Mouse (Mus musculus): ENCODE data around the gene Hipk4.
A peak's percentile ranks its signal among the peaks of the same experiment; 100 is the strongest.

The Hipk4 gene

GRCm38 (mm10) chr7:27540521-27540920 lies 17.5 kb downstream of the Hipk4 start:
- no peak for DNase-seq (ENCODE audit: low spot score in 2 of 2)

DNA sequence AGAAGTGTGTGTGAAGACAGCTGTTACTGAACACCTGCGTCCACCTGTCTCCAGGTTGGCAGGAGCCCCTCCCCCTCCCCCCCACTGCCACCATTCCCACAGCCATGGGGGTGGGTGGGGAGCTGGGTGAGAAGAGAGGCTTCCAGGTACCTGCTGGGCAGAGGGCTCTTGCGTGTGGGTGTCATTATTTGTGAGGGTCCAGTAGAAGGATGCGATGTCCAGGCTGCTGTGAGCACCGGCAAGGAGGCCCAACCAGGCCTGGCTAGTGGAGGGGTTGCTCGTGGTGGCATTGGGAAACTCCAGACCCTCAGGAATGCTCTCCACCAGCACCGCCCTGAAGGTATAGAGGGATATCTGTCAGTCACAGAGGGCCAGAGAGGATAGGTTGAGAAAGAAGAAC lies 17.9 kb downstream of the Hipk4 start:
- no peak for DNase-seq (ENCODE audit: low spot score in 2 of 2)

DNA sequence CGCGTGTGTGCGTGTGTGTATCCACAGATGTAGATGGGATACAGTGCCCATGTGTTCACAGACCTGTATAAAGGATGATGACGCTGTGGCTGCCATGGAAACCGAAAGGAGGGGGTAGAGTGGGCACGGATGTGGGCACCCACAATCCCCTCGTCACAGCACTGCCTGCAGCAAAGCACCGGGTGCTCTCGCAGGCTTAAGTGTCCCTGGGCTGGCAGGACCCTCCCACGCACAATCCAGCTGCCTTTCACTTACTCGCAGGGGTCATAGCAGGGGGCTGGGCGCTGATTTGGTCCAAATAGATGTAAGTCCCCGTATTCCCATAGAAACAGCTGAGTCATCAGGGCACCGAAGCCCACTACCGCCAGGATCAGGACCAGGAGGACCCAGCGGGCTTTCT lies 18.4 kb downstream of the Hipk4 start:
- no peak for DNase-seq (ENCODE audit: low spot score in 2 of 2)

DNA sequence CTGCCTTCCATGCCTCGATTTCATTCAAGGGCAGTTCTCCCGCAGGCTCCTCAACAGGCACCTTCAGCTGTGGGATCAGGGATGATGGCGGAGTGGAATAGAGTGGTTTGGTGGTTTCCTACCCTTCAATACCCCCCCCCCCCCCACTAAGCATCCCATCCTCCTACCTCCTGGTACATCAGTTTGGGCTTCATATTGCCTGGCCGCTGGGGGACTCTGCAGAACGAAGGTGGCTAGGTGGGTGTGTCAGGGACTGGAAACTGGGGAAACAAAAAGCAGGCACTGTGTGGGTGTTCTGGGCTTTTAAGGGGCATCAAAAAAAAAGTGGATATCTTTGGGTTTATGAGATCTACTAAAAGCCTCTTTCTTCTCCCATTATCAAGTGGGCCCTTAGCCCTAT lies 18.9 kb downstream of the Hipk4 start:
- DNase-seq (ENCODE audit: low spot score in 2 of 2): no peak

GRCm38 (mm10) chr7:27542392-27543033 lies 19.4 kb downstream of the Hipk4 start:
- peak; percentile 62 to 87 for DNase-seq (ENCODE audit: low spot score in 2 of 2)

- no peak for DNase-seq (ENCODE audit: low spot score in 2 of 2)
Observed at GRCm38 (mm10) chr7:27543065-27543464, 20.0 kb downstream of the Hipk4 start.

DNA sequence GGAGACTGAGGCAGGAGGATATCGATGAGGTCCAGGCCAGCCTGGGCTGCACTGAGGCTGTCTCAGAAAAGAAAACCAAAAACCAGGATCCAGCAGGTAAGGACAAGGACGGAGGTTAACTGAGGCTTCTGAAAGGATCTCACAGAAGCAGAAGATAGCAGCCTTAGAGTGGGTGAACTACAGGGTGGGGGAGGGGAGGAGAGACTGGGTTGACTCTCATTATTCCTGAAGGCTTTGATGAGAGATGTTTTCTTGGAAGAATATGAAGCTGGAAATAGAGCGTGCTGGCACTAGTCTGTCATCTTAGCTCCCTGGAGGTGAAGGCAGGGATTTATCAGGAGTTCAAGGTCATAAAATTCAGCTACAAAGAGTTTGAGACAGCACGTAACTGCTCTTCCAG lies 20.8 kb downstream of the Hipk4 start:
- DNase-seq (ENCODE audit: low spot score in 2 of 2): no peak

- DNase-seq (ENCODE audit: low spot score in 2 of 2): no peak
Observed at GRCm38 (mm10) chr7:27544675-27545370, 21.8 kb downstream of the Hipk4 start.

GRCm38 (mm10) chr7:27549597-27549996 lies 26.5 kb downstream of the Hipk4 start:
- no peak for DNase-seq (ENCODE audit: low spot score in 2 of 2)

GRCm38 (mm10) chr7:27552070-27552469 lies 29.0 kb downstream of the Hipk4 start:
- no peak for DNase-seq (ENCODE audit: low spot score in 2 of 2)

- DNase-seq (ENCODE audit: low spot score in 2 of 2): peak; percentile 93 to 96
Observed at GRCm38 (mm10) chr7:27552931-27553513, 30.0 kb downstream of the Hipk4 start, which contains the start of the genes Pld3 and 2310022A10Rik. Pld3 (minus strand) TSS chr7:27553218. 2310022A10Rik (plus strand) TSS chr7:27553233.

DNA sequence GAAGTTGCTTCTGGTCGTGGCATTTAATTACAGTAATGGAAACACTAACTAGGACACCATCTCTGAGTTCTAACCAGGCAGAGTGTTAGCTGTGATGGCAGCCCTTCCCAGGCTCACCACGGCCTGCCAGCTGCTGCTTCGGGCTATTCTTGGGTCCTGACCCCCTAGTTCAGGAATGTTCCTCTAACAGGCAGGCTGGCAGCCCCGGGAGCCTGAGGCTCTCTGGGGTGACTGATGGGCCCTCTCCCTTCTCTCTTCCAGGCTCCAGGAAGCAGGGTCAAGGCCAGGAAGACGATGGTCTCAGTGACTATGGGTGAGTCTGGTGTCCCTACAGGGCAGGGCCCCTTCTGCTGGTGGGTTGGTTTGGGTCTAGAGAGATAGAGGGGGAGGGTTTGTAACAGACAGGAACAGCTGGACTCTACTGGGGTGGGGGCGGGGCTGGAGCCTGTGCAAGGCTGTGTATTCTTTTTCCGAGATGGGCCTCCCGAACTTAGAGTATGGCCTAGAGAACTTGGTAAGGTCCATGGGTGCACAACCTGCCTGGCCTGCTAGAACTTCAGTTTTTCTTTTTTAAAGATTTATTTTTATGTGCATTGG lies 37.3 kb downstream of the Hipk4 start:
- DNase-seq (ENCODE audit: low spot score in 2 of 2): no peak

DNA sequence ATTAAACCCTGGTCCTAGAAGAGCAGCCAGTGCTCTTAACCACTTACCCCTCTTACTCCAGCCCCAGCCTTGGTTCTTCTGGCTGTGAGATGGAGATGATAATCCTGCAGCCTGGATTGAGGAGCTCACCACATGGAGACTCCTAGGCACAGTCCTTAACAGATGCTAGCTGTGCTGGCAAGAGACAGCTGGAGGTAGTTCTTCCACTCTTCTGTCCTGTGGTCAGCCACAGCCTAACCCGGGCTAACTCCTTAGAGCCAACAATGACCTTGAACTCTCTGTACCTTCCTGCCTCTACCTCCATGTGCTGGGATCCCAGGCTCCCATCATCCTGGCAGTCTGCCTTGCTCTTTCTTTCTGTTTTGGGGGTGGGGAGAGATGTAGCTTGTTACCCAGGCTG lies 37.9 kb downstream of the Hipk4 start:
- no peak for DNase-seq (ENCODE audit: low spot score in 2 of 2)

DNA sequence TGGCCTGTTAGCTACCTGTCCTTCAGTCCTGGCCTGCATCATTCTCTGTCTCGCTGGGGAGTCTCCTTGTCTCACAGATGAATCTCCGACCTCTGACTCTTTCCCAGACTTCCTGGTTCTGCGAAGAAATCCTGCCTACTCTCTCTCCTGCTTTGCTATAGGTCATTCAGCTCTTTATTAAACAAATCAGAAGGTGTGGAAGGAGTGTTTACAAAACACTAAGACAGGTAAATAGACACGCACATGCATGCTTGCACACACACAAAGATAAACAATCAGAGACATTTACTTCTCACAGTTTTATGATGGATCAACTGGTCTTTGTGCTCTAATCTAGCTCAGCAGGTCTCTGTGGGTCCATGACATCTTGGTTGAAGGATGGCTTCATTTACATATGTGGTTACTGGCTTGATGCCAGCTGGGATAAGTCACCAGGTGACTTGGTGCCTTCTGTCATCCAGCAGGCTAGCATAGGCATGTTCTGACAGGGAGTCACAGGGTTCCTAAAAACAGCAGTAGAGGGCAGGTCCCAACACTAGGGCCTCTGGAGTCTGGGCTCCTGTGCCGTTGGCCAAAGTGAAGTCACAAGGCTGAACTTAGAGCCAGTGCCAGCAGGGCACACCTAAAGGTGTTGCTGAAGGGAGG lies 46.6 kb downstream of the Hipk4 start:
- DNase-seq (ENCODE audit: low spot score in 2 of 2): peak; percentile 40 to 77

- DNase-seq (ENCODE audit: low spot score in 2 of 2): no peak
Observed at GRCm38 (mm10) chr7:27572133-27572532, 49.1 kb downstream of the Hipk4 start.

DNA sequence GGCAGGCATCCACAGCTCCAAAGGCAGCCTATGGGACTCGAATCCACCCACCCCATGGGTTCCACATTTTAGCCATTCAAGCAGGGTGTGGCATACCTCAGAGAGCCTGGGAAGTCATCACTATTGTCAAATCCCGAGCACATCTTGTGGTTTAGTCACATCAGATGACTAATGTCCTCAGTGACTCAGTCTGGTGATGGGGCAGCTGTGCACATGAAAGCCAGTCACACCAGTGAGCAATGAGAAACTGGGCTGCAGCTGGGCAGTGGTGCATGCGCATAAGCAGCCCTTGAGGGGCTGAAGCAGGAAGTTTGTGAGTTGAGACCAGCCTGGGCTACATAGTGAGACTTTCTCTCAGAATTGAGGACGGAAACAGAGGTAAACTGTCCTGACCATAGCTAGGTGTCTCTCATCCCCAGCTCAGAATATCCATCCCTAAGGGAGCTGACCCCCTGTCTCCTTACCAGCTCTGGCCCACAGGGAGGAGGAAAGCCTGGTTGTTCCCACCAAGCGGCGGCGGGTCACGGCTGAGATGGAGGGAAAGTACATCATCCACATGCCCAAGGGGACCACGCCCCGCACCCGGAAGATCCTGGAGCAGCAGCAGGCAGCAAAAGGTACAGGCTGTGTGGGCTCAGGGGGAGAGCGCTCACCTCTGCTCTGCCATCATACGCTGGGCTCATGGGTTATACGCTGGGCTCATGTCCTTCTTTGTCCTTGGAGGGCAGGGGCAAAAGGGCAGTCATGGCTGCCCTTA lies 51.2 kb downstream of the Hipk4 start:
- DNase-seq (ENCODE audit: low spot score in 2 of 2): no peak

GRCm38 (mm10) chr7:27576914-27577313 lies 53.8 kb downstream of the Hipk4 start:
- no peak for DNase-seq (ENCODE audit: low spot score in 2 of 2)

DNA sequence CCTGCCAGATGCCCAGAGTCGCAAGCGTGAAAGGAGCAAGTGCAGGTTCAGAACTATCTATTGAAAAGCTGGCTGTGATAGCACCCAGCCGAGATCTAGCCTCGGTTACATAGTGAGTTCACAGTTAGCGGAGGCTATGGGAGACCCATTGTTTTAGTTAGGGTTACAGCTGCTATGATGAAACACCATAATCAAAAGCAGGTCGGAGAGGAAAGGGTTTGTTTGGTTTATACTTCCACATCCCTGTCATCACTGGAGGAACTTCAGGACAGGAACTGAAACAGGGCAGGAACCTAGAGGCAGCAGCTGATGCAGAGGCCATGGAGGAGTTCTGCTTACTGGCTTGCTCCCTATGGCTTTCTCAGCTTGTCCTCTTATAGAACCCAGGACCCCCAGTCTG lies 54.5 kb downstream of the Hipk4 start:
- no peak for DNase-seq (ENCODE audit: low spot score in 2 of 2)

DNA sequence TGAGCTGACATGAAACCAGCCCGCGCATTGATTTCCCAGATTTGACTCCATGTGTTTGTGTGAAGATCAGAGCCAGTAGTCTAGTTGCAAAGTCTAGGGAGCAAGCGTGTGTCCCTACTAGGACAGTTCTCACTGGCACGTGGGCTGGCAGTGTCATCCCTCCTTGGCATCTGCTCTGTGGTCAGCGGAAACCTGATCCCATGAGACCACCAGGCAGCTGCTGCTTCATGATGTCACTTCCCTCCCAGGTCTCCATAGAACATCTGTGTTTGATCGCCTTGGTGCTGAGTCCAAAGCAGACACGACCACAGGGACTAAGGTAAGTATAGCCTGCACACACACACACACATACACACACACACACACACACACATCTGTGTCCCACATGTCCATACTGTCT lies 55.4 kb downstream of the Hipk4 start:
- DNase-seq (ENCODE audit: low spot score in 2 of 2): no peak

DNA sequence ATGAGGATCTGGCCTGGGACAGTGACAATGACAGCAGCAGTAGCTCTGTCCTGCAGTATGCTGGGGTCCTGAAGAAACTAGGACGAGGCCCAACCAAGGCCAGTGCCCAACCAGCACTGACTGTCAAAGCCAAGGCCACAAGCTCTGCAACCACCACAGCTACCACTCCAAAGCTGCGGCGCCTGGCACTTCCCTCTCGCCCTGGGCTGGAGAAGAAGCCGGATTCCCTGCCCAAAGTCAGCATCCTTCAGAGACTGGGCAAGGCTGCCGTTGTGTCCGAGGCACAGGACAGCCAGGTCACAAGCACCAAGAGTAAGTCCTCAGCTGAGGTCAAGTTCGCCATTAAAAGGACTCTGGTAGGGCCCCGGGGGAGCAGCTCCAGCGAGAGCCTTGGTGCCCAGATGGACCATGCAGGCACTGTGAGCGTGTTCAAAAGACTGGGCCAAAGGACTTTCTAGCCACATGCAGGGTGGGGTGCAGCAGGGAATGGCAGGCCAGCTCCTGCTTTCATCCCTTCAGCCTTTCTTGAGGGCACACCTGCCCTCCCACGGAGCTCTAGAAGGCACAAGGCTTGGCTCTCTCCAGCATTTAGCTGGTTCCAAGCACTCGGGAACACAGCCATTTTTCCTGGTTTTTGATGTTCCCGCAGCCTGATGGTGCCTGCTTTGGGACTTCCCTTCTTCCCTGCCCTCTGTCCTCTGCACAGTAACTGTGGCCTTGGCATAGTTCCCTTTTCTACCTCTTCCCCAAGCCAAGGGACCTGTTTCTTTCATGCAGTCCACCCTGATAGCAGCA lies 57.5 kb downstream of the Hipk4 start:
- DNase-seq (ENCODE audit: low spot score in 2 of 2): no peak
